Mouse (Mus musculus) stomach, embryonic 16.5 days (tissue): ENCODE results near the gene Hint3. TPM values are rescaled to one million over a fixed set of nuclear protein-coding genes. Genes with fewer than 3 reads are reported as not detected.

Source experiments
- polyA plus RNA-seq: library from polyadenylated mRNA; unstranded; fragments of >200 nt; fragmentation: Nextera tagmentation; extraction: Ambion mirVana; gene quantifications from 2 replicates; pipeline ENCODE4 v1.2.1, GENCODE M21; 2015

Hint3 gene
- polyA plus RNA-seq, 1 experiment from 2014 or later = 36.3 TPM

Other genes starting within 250 kb of the Hint3 start
- gene Trmt11, start 28.9 kb downstream of the Hint3 start, polyA plus RNA-seq = 25.2 and 30.5 TPM in 2 replicates
- 9.6 and 11.9 TPM in 2 replicates for gene Ncoa7, start 173.7 kb upstream of the Hint3 start, polyA plus RNA-seq
- 4.7 and 5.6 TPM in 2 replicates for gene Hey2, start 213.2 kb upstream of the Hint3 start, polyA plus RNA-seq